Mouse (Mus musculus) liver, postnatal 0 days (tissue): ENCODE results near the gene Tlnrd1.
A peak's percentile ranks its signal among the peaks of the same experiment; 100 is the strongest.

Experiments
- CTCF ChIP-seq: sonication (generic); IDR thresholded peaks from 2 replicates; pipeline ENCODE4 v1.5.1; 2016; ENCODE audit warnings: antibody characterized with exemption, low read depth
- EP300 ChIP-seq: IDR thresholded peaks from 2 replicates; pipeline ENCODE4 v1.6.1; 2016; ENCODE audit warnings: antibody characterized with exemption, low read depth, mild to moderate bottlenecking

GRCm38 (mm10) chr7:83884921-83885532 is 922 bp upstream of the Tlnrd1 start:
- TF ChIP-seq CTCF (no peak), EP300 (peak; percentile 90)
